Mouse (Mus musculus) ES-E14 (cell line): ENCODE data around the gene Carm1.

Experiments used
- CHD2 ChIP-seq: IDR thresholded peaks from 2 replicates; pipeline ENCODE4 v1.6.1; 2014; ENCODE audit warnings: mild to moderate bottlenecking, low read depth, low read length, inconsistent platforms
- MAFK ChIP-seq: IDR thresholded peaks from 2 replicates; pipeline ENCODE4 v1.6.1; 2014; ENCODE audit warnings: mild to moderate bottlenecking, low read depth, low read length, inconsistent platforms; ENCODE audit not compliant: insufficient read depth
- ZC3H11A ChIP-seq: IDR thresholded peaks from 2 replicates; pipeline ENCODE4 v1.6.1; 2012; ENCODE audit warnings: low read depth, mild to moderate bottlenecking, inconsistent platforms, low read length, borderline replicate concordance
- ZNF384 ChIP-seq: IDR thresholded peaks from 2 replicates; pipeline ENCODE4 v1.6.1; 2012; ENCODE audit warnings: low read depth, low read length, inconsistent platforms

GRCm38 (mm10) chr9:21588350-21588749 lies 41.7 kb downstream of the Carm1 start:
- no peak for TF ChIP-seq ZC3H11A
- TF ChIP-seq ZNF384 = no peak
- TF ChIP-seq MAFK = no peak
- no peak for TF ChIP-seq CHD2
